Mouse (Mus musculus): Measurements from ENCODE around the gene Ripor2. TPM values are rescaled to one million over a fixed set of nuclear protein-coding genes. Genes with fewer than 3 reads are reported as not detected.

Gene Ripor2
- polyA plus RNA-seq, 1 experiment from 2014 or later: 16.3 TPM

GRCm38 (mm10) chr13:24565230-24565949, 16.6 kb upstream of the Ripor2 start:
- H3K27ac ChIP-seq: peak overlapping the region; percentile 58; the same call in 1 of the 2 replicates
- H3K36me3 ChIP-seq: no peaks in the 10 kb centered on the region
- H3K4me1 ChIP-seq: peaks cover 17% of the 10 kb centered on the region
- no peak overlapping the region for H3K9ac ChIP-seq
- H3K27me3 ChIP-seq: no peaks in the 10 kb centered on the region
- peak; percentile 48 for ATAC-seq (ENCODE audit: low FRiP score)
- 61% methylated on average over 8 of the region's 8 CpGs for WGBS
- no peaks in the 10 kb centered on the region for H3K9me3 ChIP-seq (replicated peaks)
- H3K4me3 ChIP-seq: no peak overlapping the region
- H3K4me2 ChIP-seq (replicated peaks): no peak overlapping the region

- Histone ChIP-seq H3K36me3 (no peaks in the 10 kb centered on the region), H3K4me2 (replicated peaks) (no peak overlapping the region), H3K27ac (0 out of 2 replicates have a peak overlapping the region, but pooled peaks have one; percentile 58), H3K27me3 (no peaks in the 10 kb centered on the region), H3K4me1 (peaks cover 17% of the 10 kb centered on the region), H3K9me3 (replicated peaks) (no peaks in the 10 kb centered on the region), H3K4me3 (no peak overlapping the region), H3K9ac (no peak overlapping the region)
- ATAC-seq (ENCODE audit: low FRiP score): peak; percentile 70
- WGBS: 25% methylated on average over 3 of the region's 3 CpGs
Observed at GRCm38 (mm10) chr13:24565950-24566320, 16.1 kb upstream of the Ripor2 start.

GRCm38 (mm10) chr13:24567176-24567811, 14.7 kb upstream of the Ripor2 start:
- no peak for ATAC-seq (ENCODE audit: low FRiP score)
- H3K36me3 ChIP-seq: no peaks in the 10 kb centered on the region
- peaks cover 17% of the 10 kb centered on the region for H3K4me1 ChIP-seq
- no peak overlapping the region for H3K4me2 ChIP-seq (replicated peaks)
- H3K9me3 ChIP-seq (replicated peaks): no peaks in the 10 kb centered on the region
- no peak overlapping the region for H3K4me3 ChIP-seq
- 87% methylated on average over 11 of the region's 11 CpGs for WGBS
- H3K27me3 ChIP-seq: no peaks in the 10 kb centered on the region
- H3K27ac ChIP-seq: no peak overlapping the region
- no peak overlapping the region for H3K9ac ChIP-seq

DNA sequence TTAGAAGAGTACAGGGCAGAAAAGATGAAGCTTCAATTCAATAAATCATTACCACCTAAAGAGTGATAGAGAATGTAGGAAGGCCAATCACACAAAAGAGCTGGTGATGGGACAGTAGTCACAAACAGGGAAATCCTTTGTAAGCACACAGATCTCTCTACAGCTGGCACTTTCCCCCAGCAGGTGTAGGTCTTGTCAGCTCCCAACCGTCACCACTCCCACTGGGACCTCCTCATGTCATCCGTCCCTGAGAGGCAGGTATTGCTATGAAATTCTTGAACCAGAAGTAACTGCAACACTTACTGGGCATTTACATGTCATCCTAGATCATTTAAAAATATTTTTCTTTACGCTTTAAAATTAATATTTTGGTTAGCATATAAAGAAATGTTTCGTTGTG, 12.9 kb upstream of the Ripor2 start:
- Histone ChIP-seq H3K4me2 (replicated peaks) (no peak overlapping the region), H3K36me3 (no peaks in the 10 kb centered on the region), H3K9ac (no peak overlapping the region), H3K4me1 (peaks cover 16% of the 10 kb centered on the region), H3K4me3 (no peak overlapping the region), H3K9me3 (replicated peaks) (no peaks in the 10 kb centered on the region), H3K27me3 (no peaks in the 10 kb centered on the region), H3K27ac (no peak overlapping the region)
- ATAC-seq (ENCODE audit: low FRiP score): no peak
- 78% methylated on average over 4 of the region's 4 CpGs for WGBS

DNA sequence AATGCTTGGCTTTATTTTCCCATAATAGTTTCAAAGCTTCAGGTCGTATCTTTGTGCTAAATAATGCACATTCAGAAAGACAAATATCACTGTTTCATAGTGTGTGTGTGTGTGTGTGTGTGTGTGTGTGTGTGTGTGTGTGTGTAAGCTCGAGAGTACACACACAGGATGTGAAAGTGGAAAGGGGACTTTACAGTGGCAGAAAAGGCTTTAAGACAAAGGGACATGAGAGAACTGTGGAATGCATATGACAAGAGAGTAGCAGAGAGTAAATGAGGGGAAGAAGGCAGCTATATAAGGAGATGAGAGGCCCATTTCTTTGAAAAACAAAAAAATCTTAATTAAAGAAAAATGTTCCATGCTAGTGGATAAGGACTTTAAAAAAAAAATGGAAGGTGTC, 11.3 kb upstream of the Ripor2 start:
- ATAC-seq (ENCODE audit: low FRiP score): no peak
- H3K4me1 ChIP-seq: peaks cover 5% of the 10 kb centered on the region; the same call in 1 of the 2 replicates
- no peaks in the 10 kb centered on the region for H3K9me3 ChIP-seq (replicated peaks)
- no peaks in the 10 kb centered on the region; the same call in 1 of the 2 replicates for H3K27me3 ChIP-seq
- no peak overlapping the region for H3K27ac ChIP-seq
- H3K36me3 ChIP-seq: no peaks in the 10 kb centered on the region
- H3K4me2 ChIP-seq (replicated peaks): no peak overlapping the region
- WGBS: 63% methylated on average over 2 of the region's 2 CpGs
- no peak overlapping the region for H3K4me3 ChIP-seq
- no peak overlapping the region for H3K9ac ChIP-seq

DNA sequence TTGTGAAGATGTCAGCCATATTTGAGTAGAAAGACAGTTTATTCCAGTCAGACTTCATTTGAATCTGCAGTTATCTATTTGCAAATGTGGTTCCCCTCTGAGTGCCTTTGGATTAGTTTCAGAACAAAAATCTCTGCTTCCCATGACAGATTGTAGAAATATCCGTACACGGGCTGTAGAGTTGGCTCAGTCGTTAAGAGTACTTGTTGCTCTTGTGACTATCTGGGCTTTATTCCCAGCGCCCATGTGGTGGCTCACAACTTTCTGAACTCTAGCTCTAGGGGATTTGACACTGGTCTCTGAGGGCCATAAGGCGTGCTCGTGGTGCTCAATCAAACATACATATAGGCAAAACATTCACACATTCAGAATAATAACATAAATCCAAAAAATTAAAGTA, 10.1 kb upstream of the Ripor2 start:
- Histone ChIP-seq H3K4me1 (peaks cover 10% of the 10 kb centered on the region), H3K27me3 (no peaks in the 10 kb centered on the region; the same call in 1 of the 2 replicates), H3K4me2 (replicated peaks) (no peak overlapping the region), H3K9me3 (replicated peaks) (no peaks in the 10 kb centered on the region), H3K4me3 (no peak overlapping the region), H3K27ac (no peak overlapping the region), H3K36me3 (no peaks in the 10 kb centered on the region), H3K9ac (no peak overlapping the region)
- WGBS: 93% methylated on average over 6 of the region's 6 CpGs
- no peak for ATAC-seq (ENCODE audit: low FRiP score)

DNA sequence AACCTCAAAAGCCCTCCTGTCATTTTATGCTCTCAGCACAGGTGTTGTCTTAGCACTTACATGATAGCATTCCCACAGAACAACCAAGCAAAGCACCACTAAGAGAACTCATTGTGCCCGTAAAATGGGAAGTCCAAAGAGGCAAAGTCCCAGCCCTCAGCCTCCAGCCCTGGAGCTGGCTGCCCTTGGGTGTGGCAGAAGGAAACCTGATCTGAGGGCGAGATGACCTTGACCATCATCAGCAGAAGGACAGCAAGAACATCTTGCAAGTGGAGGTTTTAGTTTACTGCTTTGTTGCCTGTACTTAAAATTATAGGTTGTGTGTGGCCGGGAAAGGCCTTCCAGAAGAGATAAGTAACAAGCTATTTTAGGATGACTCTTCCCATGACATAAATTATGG, 6.9 kb upstream of the Ripor2 start:
- Histone ChIP-seq H3K4me2 (replicated peaks) (no peak overlapping the region), H3K36me3 (no peaks in the 10 kb centered on the region), H3K27me3 (no peaks in the 10 kb centered on the region; the same call in 1 of the 2 replicates), H3K27ac (no peak overlapping the region), H3K9ac (no peak overlapping the region), H3K9me3 (replicated peaks) (no peaks in the 10 kb centered on the region), H3K4me3 (no peak overlapping the region), H3K4me1 (peaks cover 14% of the 10 kb centered on the region)
- ATAC-seq (ENCODE audit: low FRiP score): no peak
- WGBS: 89% methylated on average over 3 of the region's 3 CpGs

DNA sequence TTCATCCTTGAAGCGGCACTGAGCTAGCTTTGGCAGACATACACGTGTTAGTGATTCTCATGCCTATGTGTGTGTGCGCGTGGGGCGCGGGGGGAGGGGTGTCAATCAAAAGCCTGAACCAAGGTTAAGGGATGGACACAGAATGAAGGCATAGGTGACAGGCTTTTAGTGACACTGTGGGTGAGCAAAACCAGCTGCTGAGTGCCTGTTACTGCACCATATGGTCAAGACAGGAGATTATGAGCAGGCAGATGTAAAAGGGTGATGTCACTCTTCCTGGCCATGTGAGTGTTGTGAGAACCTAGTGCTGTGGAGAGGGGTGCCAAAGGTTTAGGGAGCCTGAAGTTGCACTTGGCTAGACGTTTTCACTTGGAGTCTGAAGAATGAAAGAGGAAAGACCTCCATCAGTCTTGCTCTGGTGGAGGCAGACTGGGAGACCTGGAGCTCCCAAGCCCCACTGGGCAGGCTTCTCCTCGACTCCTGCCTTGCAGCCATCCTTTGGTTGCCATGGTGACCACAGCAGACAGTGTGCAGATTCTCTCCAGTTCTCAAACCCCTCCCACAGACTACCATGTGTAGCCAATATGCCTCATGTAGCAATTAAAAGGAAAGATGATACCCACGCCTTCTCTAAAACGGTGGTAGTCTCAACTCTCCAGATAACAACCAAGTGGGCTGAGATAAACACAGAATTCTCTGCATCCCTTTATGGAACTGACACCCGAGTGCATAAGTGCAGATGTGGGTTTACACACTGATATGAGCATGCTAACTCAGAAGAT, 5.5 kb upstream of the Ripor2 start:
- Histone ChIP-seq H3K36me3 (no peaks in the 10 kb centered on the region), H3K27me3 (no peaks in the 10 kb centered on the region; the same call in 1 of the 2 replicates), H3K9ac (no peak overlapping the region), H3K4me2 (replicated peaks) (peak overlapping the region; percentile 0; the same call in 1 of the 2 replicates), H3K9me3 (replicated peaks) (no peaks in the 10 kb centered on the region), H3K27ac (peak overlapping the region; percentile 73), H3K4me1 (peaks cover 14% of the 10 kb centered on the region), H3K4me3 (no peak overlapping the region)
- 56% methylated on average over 11 of the region's 11 CpGs for WGBS
- ATAC-seq (ENCODE audit: low FRiP score): peak; percentile 96

DNA sequence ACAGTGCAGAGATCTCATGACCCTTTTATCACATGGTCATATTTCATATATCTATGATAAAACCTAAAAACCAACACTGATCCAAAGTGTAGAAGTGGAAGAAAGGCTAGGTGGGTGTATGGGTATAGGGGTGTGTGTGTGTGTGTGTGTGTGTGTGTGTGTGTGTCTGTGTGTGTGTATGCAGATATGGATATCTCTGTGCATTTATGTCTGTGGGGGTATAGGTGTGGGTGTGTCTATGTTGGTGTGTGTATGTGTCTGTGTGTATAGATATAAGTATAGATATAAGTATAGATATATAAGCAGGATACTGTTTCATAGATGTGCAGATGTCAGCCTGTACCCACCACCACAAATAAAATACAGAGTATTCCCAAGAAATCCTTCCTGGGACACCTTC, 3.7 kb upstream of the Ripor2 start:
- no peaks in the 10 kb centered on the region; the same call in 1 of the 2 replicates for H3K27me3 ChIP-seq
- no peak overlapping the region for H3K9ac ChIP-seq
- peaks cover 14% of the 10 kb centered on the region for H3K4me1 ChIP-seq
- H3K4me2 ChIP-seq (replicated peaks): no peak overlapping the region
- H3K27ac ChIP-seq: no peak overlapping the region
- no peaks in the 10 kb centered on the region for H3K36me3 ChIP-seq
- H3K9me3 ChIP-seq (replicated peaks): no peaks in the 10 kb centered on the region
- ATAC-seq (ENCODE audit: low FRiP score): no peak
- H3K4me3 ChIP-seq: no peak overlapping the region

DNA sequence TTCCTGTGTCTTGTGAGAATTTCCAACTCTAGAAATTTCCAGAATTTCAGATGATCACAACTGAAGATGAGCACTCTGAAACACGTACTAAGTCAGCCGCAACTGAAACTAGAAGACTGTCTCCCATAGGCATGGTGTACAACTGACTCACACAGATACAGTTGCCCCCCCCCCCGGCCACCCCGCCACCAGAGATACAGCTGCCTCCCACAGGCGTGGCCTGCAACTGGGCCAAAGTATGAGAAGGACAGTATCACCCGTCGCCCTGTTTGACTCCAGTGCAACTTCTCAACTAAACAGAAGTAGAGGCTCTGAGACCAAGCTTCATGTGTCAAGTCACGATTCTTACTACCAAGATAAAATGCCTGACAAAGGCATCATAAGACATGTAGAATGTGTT, 1.2 kb upstream of the Ripor2 start:
- Histone ChIP-seq H3K4me3 (no peak overlapping the region), H3K4me2 (replicated peaks) (no peak overlapping the region), H3K36me3 (no peaks in the 10 kb centered on the region), H3K9me3 (replicated peaks) (no peaks in the 10 kb centered on the region), H3K4me1 (peaks cover 14% of the 10 kb centered on the region), H3K9ac (no peak overlapping the region), H3K27ac (no peak overlapping the region), H3K27me3 (no peaks in the 10 kb centered on the region)
- no peak for ATAC-seq (ENCODE audit: low FRiP score)
- 88% methylated on average over 8 of the region's 8 CpGs for WGBS

DNA sequence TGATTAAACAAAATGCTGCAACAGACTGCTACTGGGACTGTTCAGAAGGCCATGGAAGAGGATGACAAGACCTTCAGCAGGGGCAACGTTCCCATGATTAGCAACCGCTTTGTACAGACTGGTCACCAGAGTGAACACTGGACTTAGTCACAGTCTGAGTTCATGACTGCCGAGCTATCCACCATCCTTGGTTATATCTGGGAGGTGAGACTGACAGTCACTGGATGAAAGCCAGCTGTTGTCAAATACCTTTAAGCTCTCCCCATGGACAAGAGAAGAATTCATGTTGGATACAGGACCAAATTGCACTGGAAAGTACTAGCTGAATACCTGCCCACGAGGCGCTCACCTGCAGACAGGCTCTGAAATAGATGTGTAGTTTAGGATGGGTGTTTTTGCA, 2.4 kb downstream of the Ripor2 start:
- no peak overlapping the region for H3K9ac ChIP-seq
- no peak overlapping the region for H3K27ac ChIP-seq
- H3K36me3 ChIP-seq: no peaks in the 10 kb centered on the region
- H3K4me1 ChIP-seq: no peaks in the 10 kb centered on the region
- no peak for ATAC-seq (ENCODE audit: low FRiP score)
- 91% methylated on average over 5 of the region's 5 CpGs for WGBS
- no peak overlapping the region for H3K4me2 ChIP-seq (replicated peaks)
- no peaks in the 10 kb centered on the region for H3K9me3 ChIP-seq (replicated peaks)
- H3K4me3 ChIP-seq: no peak overlapping the region
- H3K27me3 ChIP-seq: no peaks in the 10 kb centered on the region

DNA sequence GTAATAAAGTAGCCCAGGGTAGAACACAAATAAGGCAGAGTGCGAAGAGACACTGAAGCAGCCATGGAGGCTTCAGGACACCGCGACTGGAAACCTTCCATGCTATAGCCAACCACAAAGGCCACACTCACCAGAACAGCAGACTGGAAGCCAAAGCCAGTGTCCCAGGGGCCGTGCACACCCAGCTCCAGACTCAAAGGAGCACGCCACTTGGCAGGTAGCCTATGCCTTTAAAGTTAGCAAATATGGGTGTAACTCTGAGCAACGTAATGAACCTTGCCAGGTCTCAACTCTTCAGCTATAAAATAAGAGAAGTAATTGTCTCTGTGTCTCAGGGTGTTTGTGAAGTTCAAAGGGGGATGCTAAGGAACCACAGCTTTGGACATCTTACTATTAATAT, 2.9 kb downstream of the Ripor2 start:
- Histone ChIP-seq H3K9ac (no peak overlapping the region), H3K27me3 (no peaks in the 10 kb centered on the region), H3K4me2 (replicated peaks) (no peak overlapping the region), H3K9me3 (replicated peaks) (no peaks in the 10 kb centered on the region), H3K4me3 (no peak overlapping the region), H3K4me1 (no peaks in the 10 kb centered on the region), H3K27ac (no peak overlapping the region), H3K36me3 (no peaks in the 10 kb centered on the region)
- WGBS: 92% methylated on average over 6 of the region's 6 CpGs
- no peak for ATAC-seq (ENCODE audit: low FRiP score)
